Mouse (Mus musculus) kidney, postnatal 0 days (tissue): ENCODE measurements around the gene Pigr. TPM values are rescaled to one million over a fixed set of nuclear protein-coding genes. Genes with fewer than 3 reads are reported as not detected.

Source experiments
- ATAC-seq: fragments of 200-750 bp; cut with Nextera tagmentation; replicated peaks from 2 replicates; pipeline ENCODE4 v1.8.0; 2017; ENCODE audit warnings: low read depth, moderate number of reproducible peaks, moderate TSS enrichment, moderate library complexity; ENCODE audit not compliant: low FRiP score
- DNase-seq: peaks from one replicate; pipeline ENCODE4 v3.0.0-alpha.2; 2016; ENCODE audit warnings: low spot score
- H3K27ac ChIP-seq: fragments of 300-500 bp; sonication (generic); 2 replicates; pipeline ENCODE4 v1.5.1; 2014; ENCODE audit warnings: mild to moderate bottlenecking
- H3K27me3 ChIP-seq: fragments of 300-500 bp; sonication (generic); 2 replicates; pipeline ENCODE4 v1.6.1; 2014; ENCODE audit warnings: low read length, mixed read lengths; ENCODE audit not compliant: insufficient read depth
- H3K36me3 ChIP-seq: fragments of 300-500 bp; sonication (generic); 2 replicates; pipeline ENCODE4 v1.6.1; 2014; ENCODE audit warnings: low read length, mixed read lengths; ENCODE audit not compliant: insufficient read depth
- H3K4me1 ChIP-seq: fragments of 300-500 bp; sonication (generic); replicated peaks from 2 replicates; pipeline ENCODE4 v1.6.1; 2014; ENCODE audit warnings: antibody characterized with exemption, low read length, mixed read lengths; ENCODE audit not compliant: insufficient read depth
- H3K4me2 ChIP-seq: fragments of 300-500 bp; sonication (generic); 2 replicates; pipeline ENCODE4 v1.6.1; 2014; ENCODE audit warnings: mild to moderate bottlenecking, low read length, moderate library complexity, mixed read lengths
- H3K4me3 ChIP-seq: fragments of 300-500 bp; sonication (generic); replicated peaks from 2 replicates; pipeline ENCODE4 v1.5.1; 2014; ENCODE audit warnings: low read depth, low read length
- H3K9ac ChIP-seq: fragments of 300-500 bp; sonication (generic); 2 replicates; pipeline ENCODE4 v1.6.1; 2014; ENCODE audit warnings: low read depth, low read length
- H3K9me3 ChIP-seq: fragments of 300-500 bp; sonication (generic); replicated peaks from 2 replicates; pipeline ENCODE4 v1.6.1; 2016; ENCODE audit warnings: low read length, inconsistent platforms, mixed read lengths
- CTCF ChIP-seq: IDR thresholded peaks from 2 replicates; pipeline ENCODE4 v1.5.1; 2016; ENCODE audit warnings: antibody characterized with exemption, low read depth, mild to moderate bottlenecking, moderate library complexity
- WGBS: fragments of 180-500 bp; shearing (Covaris S2); extraction: QIAGEN DNeasy Blood & Tissue Kit; methylation state at CpG from one replicate; pipeline ENCODE4 v1.1.7; 2014; 5-methylcytosine and 5-hydroxymethylcytosine counted together
- polyA plus RNA-seq: library from polyadenylated mRNA; unstranded; fragments of >200 nt; fragmentation: Nextera tagmentation; extraction: Ambion mirVana; gene quantifications from 2 replicates; pipeline ENCODE4 v1.2.1, GENCODE M21; 2015

Pigr gene
- polyA plus RNA-seq, 1 experiment from 2014 or later = 0.11 TPM

DNA sequence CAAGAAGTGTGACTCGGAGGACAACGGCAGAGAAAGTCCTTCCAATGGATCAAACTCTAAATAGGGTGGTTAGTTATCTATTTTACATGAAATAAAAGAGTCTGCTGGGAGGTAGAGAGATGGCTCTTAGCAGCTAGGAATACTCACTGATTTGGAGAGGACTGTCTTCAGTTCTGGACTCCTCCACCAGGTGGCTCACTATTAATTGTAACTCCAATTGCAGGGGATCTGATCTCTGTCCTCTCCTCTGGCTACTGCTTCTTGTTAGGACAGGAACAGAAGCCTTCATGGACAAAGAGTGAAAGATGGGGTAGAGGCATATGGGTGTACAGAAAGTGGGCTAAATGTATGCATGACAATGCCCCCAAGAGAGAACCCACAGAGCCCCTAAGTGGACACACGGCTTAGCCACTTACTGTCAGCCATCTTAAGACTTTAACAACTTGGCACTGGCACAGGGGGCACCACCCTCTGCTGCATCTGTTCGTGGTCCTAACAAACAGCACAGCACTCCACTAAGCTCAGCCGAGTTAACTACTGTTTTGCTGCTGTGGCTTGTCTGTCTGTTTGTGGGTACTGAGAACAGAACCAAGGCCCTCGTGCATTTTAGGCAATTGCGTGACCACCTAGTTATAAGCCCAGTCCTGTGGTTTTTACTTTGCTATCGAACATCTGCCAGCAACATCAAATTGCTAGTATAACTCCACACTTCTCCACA lies 29.4 kb upstream of the Pigr start:
- no peak overlapping the region for H3K4me2 ChIP-seq
- H3K36me3 ChIP-seq = no peaks in the 10 kb centered on the region
- 80% methylated on average over 8 of the region's 8 CpGs for WGBS
- no peak overlapping the region for H3K27ac ChIP-seq
- H3K4me1 ChIP-seq = no peaks in the 10 kb centered on the region
- H3K9ac ChIP-seq = no peak overlapping the region
- H3K27me3 ChIP-seq = no peaks in the 10 kb centered on the region
- H3K4me3 ChIP-seq = no peak overlapping the region
- H3K9me3 ChIP-seq = no peaks in the 10 kb centered on the region
- DNase-seq (peak; percentile 75), ATAC-seq (no peak)
- peak; percentile 78 for TF ChIP-seq CTCF

DNA sequence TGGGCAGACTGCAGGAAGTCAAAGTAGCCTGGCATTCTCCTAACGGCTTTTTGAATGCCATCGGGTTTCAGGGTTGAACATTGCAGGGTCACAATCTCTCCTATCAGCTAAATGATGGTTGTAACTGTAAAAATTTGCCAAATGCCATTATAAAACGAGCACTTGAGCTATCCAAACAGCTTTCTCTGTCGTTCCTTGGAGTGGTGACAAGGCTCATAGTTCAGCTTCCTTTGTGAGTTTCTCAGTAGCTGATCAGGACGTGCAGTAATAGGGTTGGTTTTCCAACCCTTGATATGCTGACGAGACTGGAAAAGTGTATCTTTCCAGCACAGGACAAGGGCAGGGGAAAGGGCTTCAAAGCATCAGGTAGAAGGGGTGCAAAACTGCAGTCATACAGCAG lies 28.4 kb upstream of the Pigr start:
- TF ChIP-seq CTCF = no peak
- Histone ChIP-seq H3K4me1 (no peaks in the 10 kb centered on the region), H3K9ac (no peak overlapping the region), H3K4me3 (no peak overlapping the region), H3K27ac (no peak overlapping the region), H3K4me2 (no peak overlapping the region), H3K27me3 (no peaks in the 10 kb centered on the region), H3K9me3 (no peaks in the 10 kb centered on the region), H3K36me3 (no peaks in the 10 kb centered on the region)
- whole genome bisulfite sequencing = 56% methylated on average over 6 of the region's 6 CpGs
- no peak for DNase-seq
- ATAC-seq = no peak

DNA sequence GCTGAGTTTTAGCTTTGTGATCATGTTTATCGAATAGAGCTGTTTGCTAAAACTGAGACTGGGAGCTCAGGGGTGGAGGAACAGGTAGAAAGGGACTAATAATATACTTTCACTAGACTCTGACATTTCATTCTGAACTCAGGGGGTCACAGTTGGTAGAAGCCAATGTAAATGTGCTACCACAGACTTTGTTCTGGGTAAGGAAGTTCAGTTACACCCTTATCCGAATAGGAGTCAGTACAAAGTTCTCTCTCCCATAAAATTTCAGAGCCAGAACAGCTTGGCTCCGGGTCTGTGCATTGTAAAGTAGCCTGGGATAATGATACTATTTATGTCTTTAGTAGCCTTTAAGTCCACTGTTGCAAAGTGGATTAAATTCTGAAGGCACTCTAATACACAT lies 27.9 kb upstream of the Pigr start:
- Histone ChIP-seq H3K36me3 (no peaks in the 10 kb centered on the region), H3K4me2 (no peak overlapping the region), H3K27me3 (no peaks in the 10 kb centered on the region), H3K4me3 (no peak overlapping the region), H3K9me3 (no peaks in the 10 kb centered on the region), H3K9ac (no peak overlapping the region), H3K4me1 (no peaks in the 10 kb centered on the region), H3K27ac (no peak overlapping the region)
- WGBS = 52% methylated on average over 3 of the region's 3 CpGs
- TF ChIP-seq CTCF = no peak
- DNase-seq (no peak), ATAC-seq (no peak)

DNA sequence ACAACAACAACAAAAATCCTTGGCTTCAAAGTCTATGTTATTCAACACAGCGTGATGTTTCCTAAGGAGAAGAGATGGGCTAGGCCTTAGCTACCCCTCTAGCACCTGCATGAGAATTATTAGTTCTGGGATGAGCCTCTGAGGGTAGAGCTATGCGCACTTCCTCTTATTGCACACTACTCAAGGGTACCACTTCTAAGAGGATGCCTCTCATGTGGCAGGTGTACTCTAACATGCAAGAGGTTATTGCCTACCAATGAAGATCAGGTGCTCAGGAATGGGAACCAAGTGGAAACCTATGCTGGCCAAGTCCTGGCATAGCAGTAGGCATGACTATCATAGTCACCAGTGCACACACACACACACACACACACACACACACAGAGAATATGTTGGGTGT lies 27.1 kb upstream of the Pigr start:
- Histone ChIP-seq H3K27me3 (no peaks in the 10 kb centered on the region), H3K4me1 (no peaks in the 10 kb centered on the region), H3K9me3 (no peaks in the 10 kb centered on the region), H3K4me2 (no peak overlapping the region), H3K4me3 (no peak overlapping the region), H3K27ac (no peak overlapping the region), H3K9ac (no peak overlapping the region), H3K36me3 (no peaks in the 10 kb centered on the region)
- DNase-seq = no peak
- TF ChIP-seq CTCF = no peak
- WGBS = 94% methylated on average over 2 of the region's 2 CpGs
- ATAC-seq = no peak

DNA sequence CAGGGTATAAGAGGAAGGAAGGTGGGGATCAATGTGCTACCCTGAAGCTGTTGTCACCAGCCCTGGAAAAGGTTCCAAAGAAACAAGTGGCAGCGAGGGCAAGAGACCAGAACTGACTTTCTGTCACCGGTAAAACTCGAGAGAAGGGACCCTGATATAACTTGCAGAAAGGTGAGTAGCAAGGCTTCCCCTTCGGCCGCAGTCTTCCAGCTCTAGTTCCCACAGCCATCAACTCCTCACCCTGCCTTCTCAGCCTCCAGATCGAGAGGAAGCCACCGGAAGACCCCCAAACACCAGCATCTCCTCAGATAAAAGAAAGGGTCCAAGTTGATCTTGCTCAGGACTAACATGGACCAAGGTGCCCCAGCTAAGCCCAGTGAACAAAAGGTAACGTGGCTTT lies 25.9 kb upstream of the Pigr start, which contains the start of gene Fcamr:
Gene Fcamr, plus strand, starts transcription at position 301 of the 400 bp plus-strand sequence.
- Histone ChIP-seq H3K36me3 (no peaks in the 10 kb centered on the region), H3K4me1 (no peaks in the 10 kb centered on the region), H3K27me3 (no peaks in the 10 kb centered on the region), H3K4me3 (no peak within 1 kb of the TSS), H3K9ac (no peak within 1 kb of the TSS), H3K9me3 (no peaks in the 10 kb centered on the region), H3K4me2 (no peak within 1 kb of the TSS), H3K27ac (no peak within 1 kb of the TSS)
- DNase-seq (no peak), ATAC-seq (no peak)
- no peak for TF ChIP-seq CTCF
- 91% methylated on average over 8 of the region's 8 CpGs for WGBS

DNA sequence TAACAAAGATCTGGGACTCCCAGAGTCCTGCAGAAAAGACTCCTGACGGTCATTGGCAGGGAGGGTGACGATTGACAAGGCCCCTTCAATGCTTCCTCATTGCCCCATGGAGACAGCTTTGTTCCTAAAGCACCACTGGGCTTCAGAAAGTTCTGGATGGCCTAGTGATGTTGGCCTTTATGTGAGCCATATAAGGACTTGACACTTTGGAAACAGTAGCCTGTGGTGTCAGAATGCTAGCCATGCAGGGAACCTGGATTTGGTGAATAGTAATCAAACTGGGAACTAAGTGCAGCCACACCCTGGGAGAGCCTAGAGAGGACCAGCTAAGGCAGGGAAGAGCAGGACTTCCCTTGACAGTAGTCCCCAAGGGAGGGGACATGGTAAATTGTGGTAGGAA lies 25.0 kb upstream of the Pigr start:
- no peak overlapping the region for H3K4me3 ChIP-seq
- H3K4me2 ChIP-seq = no peak overlapping the region
- 80% methylated on average over 2 of the region's 2 CpGs for WGBS
- ATAC-seq (no peak), DNase-seq (no peak)
- no peak overlapping the region for H3K27ac ChIP-seq
- H3K27me3 ChIP-seq = no peaks in the 10 kb centered on the region
- H3K9ac ChIP-seq = no peak overlapping the region
- no peaks in the 10 kb centered on the region for H3K4me1 ChIP-seq
- no peaks in the 10 kb centered on the region for H3K9me3 ChIP-seq
- H3K36me3 ChIP-seq = no peaks in the 10 kb centered on the region
- TF ChIP-seq CTCF = no peak

DNA sequence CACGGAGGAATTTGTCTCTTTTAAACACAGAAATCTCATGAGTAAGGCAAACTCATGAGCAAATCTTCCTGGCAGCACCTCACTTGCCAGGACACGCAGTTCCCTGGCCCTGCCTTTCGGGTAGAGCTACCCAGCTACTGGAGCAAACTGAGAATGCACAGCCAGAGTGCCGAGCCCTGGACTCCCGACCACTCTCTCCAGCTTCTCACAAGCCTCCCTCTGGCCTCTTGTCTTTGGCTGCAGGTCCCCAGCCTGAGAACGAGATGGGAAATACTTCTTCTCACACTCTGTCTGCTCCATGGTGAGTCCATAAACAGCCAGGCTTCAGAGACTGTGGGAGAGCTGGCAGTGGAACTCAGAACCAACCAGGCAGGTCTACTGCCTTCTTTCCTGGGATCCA lies 23.5 kb upstream of the Pigr start:
- no peak for DNase-seq
- no peak overlapping the region for H3K9ac ChIP-seq
- no peak overlapping the region for H3K4me3 ChIP-seq
- H3K9me3 ChIP-seq = no peaks in the 10 kb centered on the region
- ATAC-seq = no peak
- no peaks in the 10 kb centered on the region for H3K36me3 ChIP-seq
- no peaks in the 10 kb centered on the region for H3K27me3 ChIP-seq
- WGBS = 56% methylated on average over 6 of the region's 6 CpGs
- no peak overlapping the region for H3K4me2 ChIP-seq
- no peaks in the 10 kb centered on the region for H3K4me1 ChIP-seq
- no peak for TF ChIP-seq CTCF
- no peak overlapping the region for H3K27ac ChIP-seq
